Mouse (Mus musculus): ENCODE results near the gene Rrnad1. TPM values are rescaled to one million over a fixed set of nuclear protein-coding genes. Genes with fewer than 3 reads are reported as not detected.

Rrnad1 gene
- polyA plus RNA-seq, 1 experiment from 2014 or later: 23.2 TPM

- Histone ChIP-seq H3K9ac (peak overlapping the region; percentile 56), H3K4me3 (peak overlapping the region; percentile 46), H3K9me3 (no peaks in the 10 kb centered on the region), H3K27ac (peak overlapping the region; percentile 87), H3K4me1 (peaks cover 14% of the 10 kb centered on the region), H3K4me2 (peak overlapping the region; percentile 78), H3K27me3 (replicated peaks) (no peaks in the 10 kb centered on the region), H3K36me3 (replicated peaks) (no peaks in the 10 kb centered on the region)
- WGBS: under 1% methylated on average over 27 of the region's 27 CpGs
- ATAC-seq (replicated peaks): peak; percentile 97
Observed at GRCm38 (mm10) chr3:87960586-87961191, 30.2 kb upstream of the Rrnad1 start.

DNA sequence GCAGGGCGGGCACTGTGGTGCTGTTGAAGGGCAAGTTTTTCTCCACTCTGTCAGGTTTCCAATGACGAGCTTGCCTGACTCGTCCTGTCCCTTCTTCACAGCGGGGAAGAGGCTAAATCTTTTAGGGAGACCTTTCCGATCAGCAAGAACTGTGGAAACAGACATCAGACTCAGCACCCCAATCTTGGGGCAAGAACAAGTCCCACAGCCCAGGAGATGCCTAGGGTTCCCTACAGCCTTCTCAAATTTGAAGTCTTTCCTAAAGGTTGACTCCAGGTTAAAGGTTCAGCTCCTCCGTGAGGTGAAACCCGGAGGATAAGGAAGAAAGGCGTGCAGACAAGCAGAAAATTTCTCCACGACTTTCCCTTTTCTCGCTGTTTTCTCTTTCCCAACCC lies 29.7 kb upstream of the Rrnad1 start:
- Histone ChIP-seq H3K4me3 (peak overlapping the region; percentile 46), H3K27me3 (replicated peaks) (no peaks in the 10 kb centered on the region), H3K36me3 (replicated peaks) (no peaks in the 10 kb centered on the region), H3K9me3 (no peaks in the 10 kb centered on the region), H3K4me2 (peak overlapping the region; percentile 78), H3K9ac (peak overlapping the region; percentile 56; the same call in 1 of the 2 replicates), H3K27ac (peak overlapping the region; percentile 87), H3K4me1 (peaks cover 14% of the 10 kb centered on the region)
- no peak for ATAC-seq (replicated peaks)
- 5% methylated on average over 10 of the region's 10 CpGs for WGBS

DNA sequence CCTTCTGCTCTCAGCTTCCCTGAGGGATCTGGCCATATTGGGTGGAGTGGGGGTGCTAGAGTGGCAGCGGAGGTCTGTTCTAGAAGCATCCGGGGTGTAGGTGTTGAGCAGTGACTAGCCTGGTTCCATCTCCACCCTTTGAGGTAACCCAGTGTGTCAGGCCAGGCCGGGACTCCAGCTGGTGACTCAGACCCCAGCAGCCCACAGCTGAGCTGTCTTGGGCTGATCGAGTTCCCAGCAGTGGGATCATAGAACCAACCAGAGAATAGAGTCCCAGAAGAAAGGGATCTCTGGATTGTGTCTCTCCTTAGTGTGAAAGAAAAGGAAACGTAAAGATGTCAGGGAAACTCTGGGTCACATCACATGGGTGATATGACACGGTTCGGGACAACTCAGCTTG lies 28.9 kb upstream of the Rrnad1 start:
- Histone ChIP-seq H3K9me3 (no peaks in the 10 kb centered on the region), H3K36me3 (replicated peaks) (no peaks in the 10 kb centered on the region), H3K4me1 (peaks cover 14% of the 10 kb centered on the region), H3K27ac (no peak overlapping the region), H3K27me3 (replicated peaks) (no peaks in the 10 kb centered on the region), H3K4me2 (no peak overlapping the region), H3K9ac (no peak overlapping the region), H3K4me3 (no peak overlapping the region)
- ATAC-seq (replicated peaks): no peak
- 75% methylated on average over 7 of the region's 7 CpGs for WGBS

DNA sequence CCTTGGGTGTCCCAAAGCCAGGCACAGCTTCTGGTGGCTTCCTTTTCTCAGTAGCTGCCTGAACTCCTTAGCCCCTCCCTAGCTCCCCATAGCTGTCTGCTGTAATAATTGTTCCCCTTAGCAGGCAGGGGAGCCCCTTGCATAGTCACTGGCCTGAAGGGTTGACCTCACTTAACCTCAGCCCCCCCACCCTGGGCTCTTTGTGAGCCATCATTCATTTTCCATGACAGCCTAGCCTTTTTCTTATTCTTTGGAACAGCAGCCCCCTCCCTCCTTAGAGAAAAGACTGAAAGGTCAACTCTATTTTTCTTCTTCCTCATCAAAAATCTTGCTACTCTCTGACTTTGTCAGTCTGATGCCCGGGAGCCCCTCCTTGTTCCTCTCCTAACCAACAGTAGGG lies 28.4 kb upstream of the Rrnad1 start:
- H3K4me2 ChIP-seq: no peak overlapping the region
- 24% methylated on average over 1 of the region's 1 CpGs for WGBS
- no peak for ATAC-seq (replicated peaks)
- no peaks in the 10 kb centered on the region for H3K9me3 ChIP-seq
- H3K4me3 ChIP-seq: no peak overlapping the region
- H3K27me3 ChIP-seq (replicated peaks): no peaks in the 10 kb centered on the region
- H3K36me3 ChIP-seq (replicated peaks): no peaks in the 10 kb centered on the region
- no peak overlapping the region for H3K9ac ChIP-seq
- peaks cover 14% of the 10 kb centered on the region for H3K4me1 ChIP-seq
- H3K27ac ChIP-seq: no peak overlapping the region

DNA sequence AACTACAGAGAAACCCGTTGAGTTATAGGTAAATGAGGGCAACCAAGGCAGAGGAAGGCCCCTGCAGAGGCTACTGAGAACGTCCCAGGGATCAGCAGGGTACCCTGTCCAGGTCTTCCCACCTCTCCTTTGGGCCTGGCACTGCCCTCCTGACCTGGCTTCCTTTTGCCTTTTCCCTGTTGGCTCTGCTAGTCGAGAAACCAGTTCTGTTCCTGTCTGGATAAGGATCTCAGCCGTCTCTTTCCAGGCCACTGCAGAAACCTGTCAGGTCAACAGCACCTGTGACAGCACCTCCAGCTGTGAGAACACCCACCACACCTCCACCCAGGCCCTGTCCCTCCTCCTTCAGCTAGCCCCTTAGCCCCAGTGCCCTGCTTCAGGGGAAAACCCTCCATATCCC lies 28.0 kb upstream of the Rrnad1 start:
- no peak overlapping the region for H3K27ac ChIP-seq
- peaks cover 14% of the 10 kb centered on the region for H3K4me1 ChIP-seq
- ATAC-seq (replicated peaks): no peak
- 27% methylated on average over 4 of the region's 4 CpGs for WGBS
- H3K4me3 ChIP-seq: no peak overlapping the region
- H3K9me3 ChIP-seq: no peaks in the 10 kb centered on the region
- H3K36me3 ChIP-seq (replicated peaks): no peaks in the 10 kb centered on the region
- no peak overlapping the region for H3K9ac ChIP-seq
- H3K27me3 ChIP-seq (replicated peaks): no peaks in the 10 kb centered on the region
- H3K4me2 ChIP-seq: no peak overlapping the region

DNA sequence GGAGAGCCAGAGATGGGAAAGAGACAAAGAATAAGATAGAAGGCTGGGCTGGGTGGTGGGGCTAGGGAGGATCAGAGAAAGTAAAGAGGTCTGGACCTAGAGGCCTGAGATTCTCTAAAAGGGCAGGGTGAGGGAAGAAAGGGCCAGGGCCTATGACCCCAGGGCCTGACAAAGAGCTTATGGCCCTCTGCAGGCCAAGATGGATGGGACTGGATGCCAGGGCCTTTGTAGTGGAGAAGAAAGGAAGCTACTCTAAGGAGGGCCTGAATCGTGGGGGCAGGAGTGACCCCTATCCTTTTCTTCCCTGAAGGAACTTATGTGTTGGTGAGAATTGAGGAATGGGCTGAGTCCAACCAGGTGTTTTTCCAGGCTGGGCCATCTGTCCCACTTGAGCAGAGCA lies 27.5 kb upstream of the Rrnad1 start:
- peaks cover 14% of the 10 kb centered on the region for H3K4me1 ChIP-seq
- WGBS: 14% methylated on average over 1 of the region's 1 CpGs
- H3K4me3 ChIP-seq: no peak overlapping the region
- no peak overlapping the region for H3K9ac ChIP-seq
- no peak for ATAC-seq (replicated peaks)
- H3K27me3 ChIP-seq (replicated peaks): no peaks in the 10 kb centered on the region
- H3K27ac ChIP-seq: no peak overlapping the region
- no peaks in the 10 kb centered on the region for H3K9me3 ChIP-seq
- H3K36me3 ChIP-seq (replicated peaks): no peaks in the 10 kb centered on the region
- H3K4me2 ChIP-seq: no peak overlapping the region

- peaks cover 46% of the 10 kb centered on the region for H3K4me1 ChIP-seq
- H3K27ac ChIP-seq: no peak overlapping the region; the same call in 1 of the 2 replicates
- peak overlapping the region; percentile 34 for H3K4me2 ChIP-seq
- no peaks in the 10 kb centered on the region for H3K27me3 ChIP-seq (replicated peaks)
- H3K36me3 ChIP-seq (replicated peaks): no peaks in the 10 kb centered on the region
- H3K9ac ChIP-seq: no peak overlapping the region
- WGBS: 2% methylated on average over 5 of the region's 5 CpGs
- H3K4me3 ChIP-seq: peak overlapping the region; percentile 8; the same call in 1 of the 2 replicates
- no peaks in the 10 kb centered on the region for H3K9me3 ChIP-seq
- peak; percentile 53; the same call in 1 of the 2 replicates for ATAC-seq (replicated peaks)
Observed at GRCm38 (mm10) chr3:87952440-87952839, 21.9 kb upstream of the Rrnad1 start.

- no peak for ATAC-seq (replicated peaks)
- H3K27ac ChIP-seq: no peak overlapping the region; the same call in 1 of the 2 replicates
- no peaks in the 10 kb centered on the region for H3K9me3 ChIP-seq
- peak overlapping the region; percentile 8; the same call in 1 of the 2 replicates for H3K4me3 ChIP-seq
- H3K4me2 ChIP-seq: peak overlapping the region; percentile 34
- no peaks in the 10 kb centered on the region for H3K27me3 ChIP-seq (replicated peaks)
- no peaks in the 10 kb centered on the region for H3K36me3 ChIP-seq (replicated peaks)
- 16% methylated on average over 12 of the region's 12 CpGs for WGBS
- peaks cover 51% of the 10 kb centered on the region for H3K4me1 ChIP-seq
- H3K9ac ChIP-seq: no peak overlapping the region
Observed at GRCm38 (mm10) chr3:87951946-87952345, 21.4 kb upstream of the Rrnad1 start.

DNA sequence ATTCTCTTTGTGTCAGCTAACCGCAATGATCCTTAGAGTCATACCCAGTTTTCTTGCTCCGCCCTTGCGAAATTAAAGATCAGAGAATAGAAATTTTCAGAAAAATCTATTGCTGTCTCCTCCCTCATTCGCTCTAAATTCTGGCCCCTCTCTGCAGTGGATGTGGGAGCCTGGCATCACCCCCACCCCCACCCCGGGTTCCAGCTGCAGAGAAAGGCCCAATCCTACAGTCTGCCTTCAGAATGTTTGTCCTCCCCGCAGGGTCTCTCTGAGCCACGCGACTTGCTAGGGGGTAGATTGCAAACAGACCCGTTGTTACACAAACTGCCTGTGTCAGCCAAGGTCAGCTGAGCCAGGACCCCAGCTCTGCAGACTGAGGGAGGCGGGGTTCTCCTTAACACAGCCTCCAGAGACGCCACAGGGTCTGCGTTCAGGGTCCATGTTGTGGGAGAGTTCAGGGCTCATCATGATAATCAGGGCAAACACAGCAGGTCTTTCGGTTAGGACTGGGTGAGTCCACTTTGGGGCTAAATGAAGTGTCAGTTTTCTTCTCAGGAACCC lies 19.5 kb upstream of the Rrnad1 start:
- no peaks in the 10 kb centered on the region for H3K9me3 ChIP-seq
- H3K36me3 ChIP-seq (replicated peaks): no peaks in the 10 kb centered on the region
- peaks cover 52% of the 10 kb centered on the region for H3K4me1 ChIP-seq
- H3K4me2 ChIP-seq: peak overlapping the region; percentile 64; the same call in 1 of the 2 replicates
- WGBS: 11% methylated on average over 13 of the region's 13 CpGs
- H3K4me3 ChIP-seq: peak overlapping the region; percentile 12; the same call in 1 of the 2 replicates
- H3K27me3 ChIP-seq (replicated peaks): no peaks in the 10 kb centered on the region
- ATAC-seq (replicated peaks): no peak
- no peak overlapping the region for H3K27ac ChIP-seq
- H3K9ac ChIP-seq: no peak overlapping the region

DNA sequence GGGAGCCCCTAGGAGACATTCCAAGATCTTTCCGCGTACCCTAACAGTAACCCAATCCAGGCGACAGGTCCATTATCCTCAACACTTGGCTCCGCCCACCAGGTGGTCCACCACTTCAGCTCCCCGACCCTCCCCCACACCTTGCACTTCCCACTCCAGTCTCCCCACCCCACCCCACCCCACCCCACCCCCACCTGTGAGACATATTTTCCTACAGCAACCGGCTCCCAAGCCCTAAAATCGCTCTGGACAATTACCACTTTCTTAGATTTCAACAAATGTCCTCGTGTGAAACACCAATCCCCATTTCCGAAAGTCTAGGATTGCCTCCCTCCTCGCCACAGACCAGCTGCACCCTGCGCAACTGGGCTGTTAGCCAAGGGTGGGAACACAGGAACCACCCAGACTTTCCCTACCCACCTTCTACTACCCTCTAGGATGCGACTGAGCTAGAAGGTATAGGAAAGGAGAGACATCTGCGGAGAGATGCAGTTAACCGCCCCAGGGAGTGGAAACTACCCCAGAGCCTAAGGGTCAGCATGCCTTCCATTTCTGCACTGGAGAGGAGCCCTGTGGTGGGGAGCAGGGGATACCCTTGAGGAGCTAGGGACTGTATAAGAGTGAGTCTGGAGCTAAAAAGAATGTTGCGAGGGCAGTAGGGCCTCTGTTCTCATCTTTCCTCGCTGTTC lies 18.9 kb upstream of the Rrnad1 start:
- peaks cover 56% of the 10 kb centered on the region for H3K4me1 ChIP-seq
- peak overlapping the region; percentile 64; the same call in 1 of the 2 replicates for H3K4me2 ChIP-seq
- no peak overlapping the region for H3K9ac ChIP-seq
- H3K9me3 ChIP-seq: no peaks in the 10 kb centered on the region
- WGBS: 9% methylated on average over 16 of the region's 16 CpGs
- ATAC-seq (replicated peaks): no peak
- no peaks in the 10 kb centered on the region for H3K36me3 ChIP-seq (replicated peaks)
- no peaks in the 10 kb centered on the region for H3K27me3 ChIP-seq (replicated peaks)
- peak overlapping the region; percentile 33 for H3K4me3 ChIP-seq
- H3K27ac ChIP-seq: no peak overlapping the region

DNA sequence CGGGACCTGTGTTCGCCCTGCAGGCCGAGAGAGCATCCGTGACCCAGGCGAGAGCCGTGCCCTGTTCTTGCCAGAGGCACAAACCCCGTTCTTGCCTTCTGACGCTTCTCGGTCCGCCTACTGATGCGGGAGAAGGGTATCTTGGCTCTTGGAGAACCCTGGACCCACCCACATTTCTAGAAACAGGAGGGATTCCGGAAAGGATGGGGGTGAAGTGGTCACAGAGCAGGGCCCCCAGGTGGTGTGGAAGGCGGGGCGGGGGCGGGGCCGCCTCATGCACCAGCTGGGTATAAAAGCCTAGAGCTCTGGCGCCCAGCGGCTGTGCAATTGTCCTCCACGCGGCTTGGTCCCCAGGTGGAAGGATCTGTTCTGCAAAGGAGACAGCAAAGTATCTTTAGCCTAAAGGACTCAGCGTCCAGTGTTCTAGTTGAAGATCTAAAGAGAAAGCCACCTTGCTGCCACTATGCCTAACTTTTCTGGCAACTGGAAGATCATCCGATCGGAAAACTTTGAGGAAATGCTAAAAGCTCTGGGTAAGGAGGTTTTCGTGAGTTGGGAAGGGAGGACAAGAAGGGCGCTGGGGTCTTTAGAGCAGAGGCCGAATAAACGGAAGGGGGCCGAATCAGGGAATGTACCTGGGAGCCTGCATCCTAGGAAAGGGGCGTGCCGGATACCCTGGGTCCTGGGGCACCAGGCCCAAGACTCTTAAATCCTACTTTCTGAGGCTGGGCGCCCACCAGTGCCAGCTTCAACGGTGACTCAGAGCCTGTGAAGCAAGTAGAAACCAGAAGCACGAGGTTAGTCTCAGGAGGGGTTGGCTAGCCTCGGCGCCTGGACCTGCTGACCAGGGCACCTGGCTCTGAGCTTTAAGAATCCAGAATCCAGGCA lies 18.1 kb upstream of the Rrnad1 start, which contains the start of gene Crabp2:
Gene Crabp2, plus strand, starts transcription at position 289 of the 888 bp plus-strand sequence.
- H3K9ac ChIP-seq: peak within 1 kb of the TSS; percentile 38
- H3K4me3 ChIP-seq: peak within 1 kb of the TSS; percentile 33
- 3% methylated on average over 34 of the region's 35 CpGs for WGBS
- no peaks in the 10 kb centered on the region for H3K27me3 ChIP-seq (replicated peaks)
- no peaks in the 10 kb centered on the region for H3K36me3 ChIP-seq (replicated peaks)
- H3K4me1 ChIP-seq: peaks cover 56% of the 10 kb centered on the region
- H3K27ac ChIP-seq: no peak within 1 kb of the TSS
- no peaks in the 10 kb centered on the region for H3K9me3 ChIP-seq
- peak within 1 kb of the TSS; percentile 64 for H3K4me2 ChIP-seq
- ATAC-seq (replicated peaks): no peak

GRCm38 (mm10) chr3:87947811-87948199 lies 17.3 kb upstream of the Rrnad1 start:
- Histone ChIP-seq H3K4me3 (peak overlapping the region; percentile 33), H3K4me2 (peak overlapping the region; percentile 64), H3K9ac (peak overlapping the region; percentile 38), H3K27me3 (replicated peaks) (no peaks in the 10 kb centered on the region), H3K9me3 (no peaks in the 10 kb centered on the region), H3K27ac (no peak overlapping the region), H3K4me1 (peaks cover 54% of the 10 kb centered on the region), H3K36me3 (replicated peaks) (0 out of 2 replicates have a peak, but pooled peaks cover 4% of the 10 kb centered on the region)
- ATAC-seq (replicated peaks): no peak
- WGBS: under 1% methylated on average over 17 of the region's 17 CpGs

Data from midbrain, embryonic 15.5 days (tissue).